16 mouse cellular contexts compared by ENCODE assay signal in the genomic region with DNA sequence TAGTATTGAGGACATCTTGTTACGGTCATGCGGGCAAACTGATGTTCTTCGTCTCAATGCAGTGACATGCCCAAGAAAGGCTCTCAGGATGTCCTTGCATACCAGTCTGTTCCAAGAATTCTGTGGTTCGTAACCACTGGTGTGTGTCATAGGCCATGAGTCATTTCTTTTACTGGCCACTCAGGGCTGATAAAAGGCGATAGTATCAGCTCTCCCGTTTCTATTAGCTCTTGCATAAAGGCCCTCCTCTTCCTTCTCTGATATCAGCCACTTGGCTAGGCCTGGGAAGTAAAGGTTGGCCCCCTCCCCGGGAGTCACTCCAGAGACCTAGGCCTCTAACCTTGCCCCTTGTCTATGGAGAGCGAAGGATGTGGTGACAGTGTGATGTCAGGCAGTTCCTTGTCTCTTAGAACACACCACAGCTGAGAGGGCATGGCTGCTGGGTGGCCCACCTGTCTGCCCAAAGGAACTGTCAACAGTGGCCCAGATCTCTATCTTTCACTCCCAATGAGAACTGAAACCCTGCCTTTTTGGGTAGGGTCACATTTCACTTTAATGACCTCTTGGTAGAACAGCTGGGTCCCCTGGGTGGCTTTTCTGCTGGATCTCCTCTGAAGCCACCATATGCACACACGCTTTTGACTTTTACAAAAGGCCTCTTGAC. TPM values are rescaled to one million over a fixed set of nuclear protein-coding genes. Genes with fewer than 3 reads are reported as not detected.
A peak's percentile ranks its signal among the peaks of the same experiment; 100 is the strongest.
DNase-seq lines count a peak whose midpoint lies in the region; ATAC-seq and TF ChIP-seq lines count a peak whose summit lies in the region.
"Had no signal": no experiment of that assay in that cellular context is flagged by ENCODE, and none has a peak within 500 bp of the region (broad histone marks: within the 10 kb centered on the region; RNA-seq: fewer than 3 reads in every experiment).

No protein-coding gene starts in this region.

- peak; percentile 81 for DNase-seq in adrenal gland, adult 2 months
- DNase-seq in adrenal gland, postnatal 4 days (ENCODE audit: low spot score in 2 of 2) = no peak
- DNase-seq in thymus, adult 2 months = no peak
- DNase-seq in thymus, adult 18-20 months = no peak
- peak; percentile 50 for DNase-seq in Patski (ENCODE audit: low read depth, low spot score)
- DNase-seq: embryo, embryonic 11 days; gastrocnemius, postnatal 10 days; heart, postnatal 10 days; kidney, adult 11 months; lung, embryonic 14.5 days had no signal

- CTCF ChIA-PET in Patski (lab: Charles Lee) = interaction anchor here (0.6 to 3.6 kb wide), 4 partner anchors 11 to 234 kb away, joined by 3 to 14 read pairs (median 3); partner anchors contain the start of gene Fes

- WGBS in thymus, adult 2 months = 49% methylated on average over 9 of the region's 9 CpGs

- H3K27me3 ChIP-seq in thymus, adult 2 months (ENCODE audit: control insufficient read depth, insufficient read depth, low read length) = no peaks in the 10 kb centered on the region
- H3K27me3 ChIP-seq in Patski = no peaks in the 10 kb centered on the region

- H3K4me1 ChIP-seq in thymus, adult 2 months (replicated peaks; ENCODE audit: control insufficient read depth, insufficient read depth, low read length) = peaks cover 38% of the 10 kb centered on the region

- no peaks in the 10 kb centered on the region for H3K36me3 ChIP-seq in thymus, adult 2 months (ENCODE audit: control insufficient read depth, insufficient read depth, low read length)
- H3K36me3 ChIP-seq: forebrain, embryonic 12.5 days had no signal

- POLR2A ChIA-PET in Patski (lab: Charles Lee) = no interaction called here

- 0 out of 2 replicates have a peak overlapping the region, but pooled peaks have one; percentile 40 for H3K27ac ChIP-seq in thymus, adult 2 months (ENCODE audit: control insufficient read depth, insufficient read depth, low read length)
- H3K27ac ChIP-seq: forebrain, embryonic 12.5 days; layer of hippocampus, adult 2 months; limb, embryonic 10.5 days had no signal

- ATAC-seq in Patski = peak; percentile 80
- ATAC-seq in megakaryocyte progenitor cell, adult 5-6 weeks (replicated peaks; ENCODE audit: poor library complexity) = peak; percentile 23
- ATAC-seq in erythroid progenitor cell, adult 5-6 weeks (replicated peaks; ENCODE audit: low FRiP score, poor library complexity, severe bottlenecking) = no peak
- no peak for ATAC-seq in activated CD4-positive, CD25-positive, alpha-beta regulatory T cell, adult 4 months

- in situ Hi-C loops in Patski (cut with MboI; ENCODE audit: low pct_unique_long_range_greater_than_20kb) = loop anchor here (5.0 to 25.0 kb wide), 3 partner anchors 33 to 462 kb away; partner anchors contain the start of genes Crtc3, Hddc3, Iqgap1 and Unc45a

- TF ChIP-seq POLR2A in thymus, adult 2 months (IDR thresholded peaks at IDR 0.05; ENCODE audit: control insufficient read depth, extremely low read depth, insufficient read depth, low read length, poor library complexity) = no peak

- H3K4me3 ChIP-seq in thymus, adult 2 months (ENCODE audit: control insufficient read depth, insufficient read depth, low read length) = no peak overlapping the region
- H3K4me3 ChIP-seq: forebrain, embryonic 12.5 days; layer of hippocampus, adult 2 months; limb, embryonic 10.5 days had no signal

- TF ChIP-seq CTCF in thymus, adult 2 months (IDR thresholded peaks at IDR 0.05; ENCODE audit: borderline replicate concordance, control insufficient read depth, extremely low read depth, insufficient read depth, low read length, poor library complexity) = no peak
- TF ChIP-seq CTCF in Patski (IDR thresholded peaks at IDR 0.05) = no peak

RNA-seq across cellular contexts. Expression of gene Man2a2, which starts 4.3 kb away (rescaled TPM):
- total RNA-seq in adrenal gland, adult 2 months (2021) = 10 to 100 TPM; 77.2 to 99.3 TPM
- 252 and 304 TPM in 2 replicates for polyA plus RNA-seq in adrenal gland, adult 2 months (2012; rRNA removed)
- total RNA-seq in adrenal gland, postnatal 4 days (2021) = 100 to 1,000 TPM; 106 to 111 TPM
- polyA plus RNA-seq in thymus, adult 2 months (2012; rRNA removed) = 188 and 213 TPM in 2 replicates
- 129 TPM for polyA plus RNA-seq in Patski (2021)
- total RNA-seq in megakaryocyte progenitor cell, adult 5-6 weeks (2015) = 31.2 and 32.6 TPM in 2 replicates
- total RNA-seq in megakaryocyte progenitor cell, adult 5-6 weeks (2017) = 37.9 and 44.0 TPM in 2 replicates
- total RNA-seq in erythroid progenitor cell, adult 5-6 weeks (2015; ENCODE audit: low replicate concordance) = 6.5 and 13.0 TPM in 2 replicates
- 5.1 and 7.8 TPM in 2 replicates for total RNA-seq in erythroid progenitor cell, adult 5-6 weeks (2017; ENCODE audit: low replicate concordance)
- 10 to 100 TPM; 15.8 to 21.8 TPM for polyA plus RNA-seq in activated CD4-positive, CD25-positive, alpha-beta regulatory T cell, adult 4 months (2017; shearing (Covaris generic))

RNA-seq across cellular contexts. Expression of gene Fes, which starts 12.2 kb away (rescaled TPM):
- 10 to 100 TPM in 1 of 2 experiments, 1 to 10 TPM in 1; 7.9 to 13.0 TPM for total RNA-seq in adrenal gland, adult 2 months (2021)
- 13.1 and 14.8 TPM in 2 replicates for polyA plus RNA-seq in adrenal gland, adult 2 months (2012; rRNA removed)
- 10 to 100 TPM; 19.3 to 21.1 TPM for total RNA-seq in adrenal gland, postnatal 4 days (2021)
- 21.6 and 27.3 TPM in 2 replicates for polyA plus RNA-seq in thymus, adult 2 months (2012; rRNA removed)
- 5.6 TPM for polyA plus RNA-seq in Patski (2021)
- total RNA-seq in megakaryocyte progenitor cell, adult 5-6 weeks (2015) = 117 and 126 TPM in 2 replicates
- total RNA-seq in megakaryocyte progenitor cell, adult 5-6 weeks (2017) = 97.6 and 158 TPM in 2 replicates
- 31.0 and 53.2 TPM in 2 replicates for total RNA-seq in erythroid progenitor cell, adult 5-6 weeks (2015; ENCODE audit: low replicate concordance)
- 9.1 and 17.2 TPM in 2 replicates for total RNA-seq in erythroid progenitor cell, adult 5-6 weeks (2017; ENCODE audit: low replicate concordance)
- polyA plus RNA-seq in activated CD4-positive, CD25-positive, alpha-beta regulatory T cell, adult 4 months (2017; shearing (Covaris generic)) = 1 to 10 TPM; 2.0 to 4.5 TPM

RNA-seq across cellular contexts. Expression of gene Furin, which starts 29.7 kb away (rescaled TPM):
- 100 to 1,000 TPM; 158 to 185 TPM for total RNA-seq in adrenal gland, adult 2 months (2021)
- 225 and 227 TPM in 2 replicates for polyA plus RNA-seq in adrenal gland, adult 2 months (2012; rRNA removed)
- total RNA-seq in adrenal gland, postnatal 4 days (2021) = 100 to 1,000 TPM; 137 to 140 TPM
- 56.4 and 62.9 TPM in 2 replicates for polyA plus RNA-seq in thymus, adult 2 months (2012; rRNA removed)
- polyA plus RNA-seq in Patski (2021) = 120 TPM
- total RNA-seq in megakaryocyte progenitor cell, adult 5-6 weeks (2015) = 13.8 and 15.6 TPM in 2 replicates
- total RNA-seq in megakaryocyte progenitor cell, adult 5-6 weeks (2017) = 7.2 and 10.2 TPM in 2 replicates
- total RNA-seq in erythroid progenitor cell, adult 5-6 weeks (2015; ENCODE audit: low replicate concordance) = 22.7 and 51.1 TPM in 2 replicates
- 24.6 and 28.2 TPM in 2 replicates for total RNA-seq in erythroid progenitor cell, adult 5-6 weeks (2017; ENCODE audit: low replicate concordance)
- 10 to 100 TPM; 10.6 to 15.2 TPM for polyA plus RNA-seq in activated CD4-positive, CD25-positive, alpha-beta regulatory T cell, adult 4 months (2017; shearing (Covaris generic))

RNA-seq across cellular contexts. Expression of gene Hddc3, which starts 32.6 kb away (rescaled TPM):
- 10 to 100 TPM; 45.5 to 50.8 TPM for total RNA-seq in adrenal gland, adult 2 months (2021)
- 25.1 and 36.4 TPM in 2 replicates for polyA plus RNA-seq in adrenal gland, adult 2 months (2012; rRNA removed)
- 10 to 100 TPM; 41.8 to 42.4 TPM for total RNA-seq in adrenal gland, postnatal 4 days (2021)
- 22.9 and 24.9 TPM in 2 replicates for polyA plus RNA-seq in thymus, adult 2 months (2012; rRNA removed)
- polyA plus RNA-seq in Patski (2021) = 78.7 TPM
- 15.1 and 20.4 TPM in 2 replicates for total RNA-seq in megakaryocyte progenitor cell, adult 5-6 weeks (2015)
- 9.1 and 24.0 TPM in 2 replicates for total RNA-seq in megakaryocyte progenitor cell, adult 5-6 weeks (2017)
- total RNA-seq in erythroid progenitor cell, adult 5-6 weeks (2015; ENCODE audit: low replicate concordance) = 1.3 and 24.9 TPM in 2 replicates
- 4.4 TPM in 1 of 2 replicates, not detected in the other for total RNA-seq in erythroid progenitor cell, adult 5-6 weeks (2017; ENCODE audit: low replicate concordance)
- polyA plus RNA-seq in activated CD4-positive, CD25-positive, alpha-beta regulatory T cell, adult 4 months (2017; shearing (Covaris generic)) = 1 to 10 TPM; 8.6 to 9.0 TPM

RNA-seq across cellular contexts. Expression of gene Unc45a, which starts 34.7 kb away (rescaled TPM):
- total RNA-seq in adrenal gland, adult 2 months (2021) = 10 to 100 TPM; 66.5 to 73.0 TPM
- 69.1 and 76.9 TPM in 2 replicates for polyA plus RNA-seq in adrenal gland, adult 2 months (2012; rRNA removed)
- total RNA-seq in adrenal gland, postnatal 4 days (2021) = 10 to 100 TPM; 43.6 to 53.5 TPM
- 97.7 and 105 TPM in 2 replicates for polyA plus RNA-seq in thymus, adult 2 months (2012; rRNA removed)
- polyA plus RNA-seq in Patski (2021) = 71.3 TPM
- 5.4 TPM in 2 replicates for total RNA-seq in megakaryocyte progenitor cell, adult 5-6 weeks (2015)
- total RNA-seq in megakaryocyte progenitor cell, adult 5-6 weeks (2017) = 15.6 and 16.6 TPM in 2 replicates
- total RNA-seq in erythroid progenitor cell, adult 5-6 weeks (2015; ENCODE audit: low replicate concordance) = 1.4 and 2.5 TPM in 2 replicates
- 2.2 and 14.5 TPM in 2 replicates for total RNA-seq in erythroid progenitor cell, adult 5-6 weeks (2017; ENCODE audit: low replicate concordance)
- polyA plus RNA-seq in activated CD4-positive, CD25-positive, alpha-beta regulatory T cell, adult 4 months (2017; shearing (Covaris generic)) = 10 to 100 TPM; 31.9 to 45.2 TPM

Comparison
In these comparisons a context has a peak if more than half of its experiments do, and no peak if none do; other contexts are left out.
1. DNase-seq: peak in adrenal gland, adult 2 months (single experiment) and Patski (single experiment); none in adrenal gland, postnatal 4 days (0 of 2), thymus, adult 2 months (single experiment) and thymus, adult 18-20 months (0 of 2).
2. ATAC-seq: peak in Patski (single experiment) and megakaryocyte progenitor cell, adult 5-6 weeks (single experiment); none in erythroid progenitor cell, adult 5-6 weeks (single experiment) and activated CD4-positive, CD25-positive, alpha-beta regulatory T cell, adult 4 months (single experiment).